Mouse (Mus musculus): ENCODE measurements at regions not wholly inside any gene's neighbourhood (a gene's known extent, or its start where the extent isn't known, plus 50 kb on each side); places are given as distances from the start of the nearest gene placed in this dataset.

- ATAC-seq: no peak
- no peaks in the 10 kb centered on the region for H3K27me3 ChIP-seq (replicated peaks; ENCODE audit: control insufficient read depth, insufficient read depth, low read length)
Measured at GRCm38 (mm10) chr10:17003123-17003849, 719.7 kb upstream of the Cited2 start.

GRCm38 (mm10) chr10:17008683-17009082, 714.3 kb upstream of the Cited2 start:
- Histone ChIP-seq H3K4me3 (ENCODE audit: low read depth, low read length) (no peak overlapping the region), H3K27ac (ENCODE audit: low read depth, low read length) (no peak overlapping the region), H3K4me2 (replicated peaks; ENCODE audit: low read depth) (no peak overlapping the region), H3K4me1 (replicated peaks; ENCODE audit: control insufficient read depth, insufficient read depth, low read length) (no peaks in the 10 kb centered on the region), H3K36me3 (ENCODE audit: control insufficient read depth, insufficient read depth) (no peaks in the 10 kb centered on the region), H3K9me3 (ENCODE audit: control insufficient read depth) (no peaks in the 10 kb centered on the region), H3K9ac (ENCODE audit: low read depth, low read length) (no peak overlapping the region), H3K27me3 (replicated peaks; ENCODE audit: control insufficient read depth, insufficient read depth, low read length) (no peaks in the 10 kb centered on the region)
- no peak for ATAC-seq
- TF ChIP-seq CTCF (IDR thresholded peaks at IDR 0.05; ENCODE audit: low read depth): no peak
- WGBS: 39% methylated on average over 4 of the region's 4 CpGs

More at GRCm38 (mm10) chr10:17003123-17003849, 719.7 kb upstream of the Cited2 start:
- 44% methylated on average over 4 of the region's 4 CpGs for WGBS
- H3K9me3 ChIP-seq (ENCODE audit: control insufficient read depth): no peaks in the 10 kb centered on the region
- no peak for TF ChIP-seq CTCF (IDR thresholded peaks at IDR 0.05; ENCODE audit: low read depth)
- no peaks in the 10 kb centered on the region for H3K4me1 ChIP-seq (replicated peaks; ENCODE audit: control insufficient read depth, insufficient read depth, low read length)
- no peak overlapping the region for H3K4me3 ChIP-seq (ENCODE audit: low read depth, low read length)
- H3K36me3 ChIP-seq (ENCODE audit: control insufficient read depth, insufficient read depth): no peaks in the 10 kb centered on the region
- H3K9ac ChIP-seq (ENCODE audit: low read depth, low read length): no peak overlapping the region
- no peak overlapping the region for H3K4me2 ChIP-seq (replicated peaks; ENCODE audit: low read depth)
- H3K27ac ChIP-seq (ENCODE audit: low read depth, low read length): no peak overlapping the region

GRCm38 (mm10) chr10:17010047-17010446, 713.0 kb upstream of the Cited2 start:
- no peak; the same call in 1 of the 2 replicates for ATAC-seq
- WGBS: 54% methylated on average over 3 of the region's 3 CpGs
- Histone ChIP-seq H3K27me3 (replicated peaks; ENCODE audit: control insufficient read depth, insufficient read depth, low read length) (no peaks in the 10 kb centered on the region), H3K9ac (ENCODE audit: low read depth, low read length) (no peak overlapping the region), H3K9me3 (ENCODE audit: control insufficient read depth) (no peaks in the 10 kb centered on the region), H3K4me1 (replicated peaks; ENCODE audit: control insufficient read depth, insufficient read depth, low read length) (no peaks in the 10 kb centered on the region), H3K4me3 (ENCODE audit: low read depth, low read length) (no peak overlapping the region), H3K27ac (ENCODE audit: low read depth, low read length) (no peak overlapping the region), H3K4me2 (replicated peaks; ENCODE audit: low read depth) (no peak overlapping the region), H3K36me3 (ENCODE audit: control insufficient read depth, insufficient read depth) (no peaks in the 10 kb centered on the region)
- TF ChIP-seq CTCF (IDR thresholded peaks at IDR 0.05; ENCODE audit: low read depth): no peak

GRCm38 (mm10) chr10:17011876-17012275, 711.1 kb upstream of the Cited2 start:
- Histone ChIP-seq H3K27ac (ENCODE audit: low read depth, low read length) (no peak overlapping the region), H3K4me3 (ENCODE audit: low read depth, low read length) (no peak overlapping the region), H3K27me3 (replicated peaks; ENCODE audit: control insufficient read depth, insufficient read depth, low read length) (no peaks in the 10 kb centered on the region), H3K36me3 (ENCODE audit: control insufficient read depth, insufficient read depth) (no peaks in the 10 kb centered on the region), H3K4me2 (replicated peaks; ENCODE audit: low read depth) (no peak overlapping the region), H3K9ac (ENCODE audit: low read depth, low read length) (no peak overlapping the region), H3K4me1 (replicated peaks; ENCODE audit: control insufficient read depth, insufficient read depth, low read length) (no peaks in the 10 kb centered on the region), H3K9me3 (ENCODE audit: control insufficient read depth) (no peaks in the 10 kb centered on the region)
- no peak for ATAC-seq
- WGBS: 86% methylated on average over 2 of the region's 2 CpGs
- no peak for TF ChIP-seq CTCF (IDR thresholded peaks at IDR 0.05; ENCODE audit: low read depth)

GRCm38 (mm10) chr10:17012541-17012975, 710.5 kb upstream of the Cited2 start:
- Histone ChIP-seq H3K36me3 (ENCODE audit: control insufficient read depth, insufficient read depth) (no peaks in the 10 kb centered on the region), H3K9ac (ENCODE audit: low read depth, low read length) (no peak overlapping the region), H3K27me3 (replicated peaks; ENCODE audit: control insufficient read depth, insufficient read depth, low read length) (no peaks in the 10 kb centered on the region), H3K4me1 (replicated peaks; ENCODE audit: control insufficient read depth, insufficient read depth, low read length) (no peaks in the 10 kb centered on the region), H3K4me2 (replicated peaks; ENCODE audit: low read depth) (no peak overlapping the region), H3K4me3 (ENCODE audit: low read depth, low read length) (no peak overlapping the region), H3K9me3 (ENCODE audit: control insufficient read depth) (no peaks in the 10 kb centered on the region), H3K27ac (ENCODE audit: low read depth, low read length) (no peak overlapping the region)
- TF ChIP-seq CTCF (IDR thresholded peaks at IDR 0.05; ENCODE audit: low read depth): no peak
- 51% methylated on average over 3 of the region's 3 CpGs for WGBS
- ATAC-seq: no peak

GRCm38 (mm10) chr10:17014826-17015225, 708.2 kb upstream of the Cited2 start:
- TF ChIP-seq CTCF (IDR thresholded peaks at IDR 0.05; ENCODE audit: low read depth): no peak
- H3K4me3 ChIP-seq (ENCODE audit: low read depth, low read length): no peak overlapping the region
- no peaks in the 10 kb centered on the region for H3K9me3 ChIP-seq (ENCODE audit: control insufficient read depth)
- H3K36me3 ChIP-seq (ENCODE audit: control insufficient read depth, insufficient read depth): no peaks in the 10 kb centered on the region
- no peaks in the 10 kb centered on the region for H3K27me3 ChIP-seq (replicated peaks; ENCODE audit: control insufficient read depth, insufficient read depth, low read length)
- H3K27ac ChIP-seq (ENCODE audit: low read depth, low read length): no peak overlapping the region
- no peak overlapping the region for H3K9ac ChIP-seq (ENCODE audit: low read depth, low read length)
- 86% methylated on average over 3 of the region's 3 CpGs for WGBS
- H3K4me2 ChIP-seq (replicated peaks; ENCODE audit: low read depth): no peak overlapping the region
- no peak for ATAC-seq
- no peaks in the 10 kb centered on the region for H3K4me1 ChIP-seq (replicated peaks; ENCODE audit: control insufficient read depth, insufficient read depth, low read length)
